Mouse (Mus musculus): ENCODE data around the gene Nf2. TPM values are rescaled to one million over a fixed set of nuclear protein-coding genes. Genes with fewer than 3 reads are reported as not detected.
"Not testable (repeated sequence)": the region's sequence is repeated elsewhere in the genome, so short reads cannot be mapped to it uniquely, and the experiment has no call there.

The Nf2 gene
- total RNA-seq, 2 experiments from 2014 or later, result 35.2 to 40.9 TPM

- DNase-seq, result no peak
- intact Hi-C loops (cut with DNase I; ENCODE audit: low total_unique reads), result no loop called here
Measured at GRCm38 (mm10) chr11:4804921-4805562, 44.3 kb downstream of the Nf2 start.

- intact Hi-C loops (cut with DNase I; ENCODE audit: low total_unique reads), result no loop called here
- DNase-seq, result no peak
Measured at GRCm38 (mm10) chr11:4803951-4804350, 45.4 kb downstream of the Nf2 start.

- no peak for DNase-seq
- intact Hi-C loops (cut with DNase I; ENCODE audit: low total_unique reads), result no loop called here
Measured at GRCm38 (mm10) chr11:4803426-4803825, 45.9 kb downstream of the Nf2 start.

- intact Hi-C loops (cut with DNase I; ENCODE audit: low total_unique reads), result no loop called here
- peak; percentile 80 for DNase-seq
Measured at GRCm38 (mm10) chr11:4803008-4803407, 46.3 kb downstream of the Nf2 start.

- DNase-seq; intact Hi-C loops (cut with DNase I; ENCODE audit: low total_unique reads): not testable (repeated sequence)
Measured at GRCm38 (mm10) chr11:4802401-4802800, 46.9 kb downstream of the Nf2 start.

- peak; percentile 15 for DNase-seq
- intact Hi-C loops (cut with DNase I; ENCODE audit: low total_unique reads), result no loop called here
Measured at GRCm38 (mm10) chr11:4800654-4801053, 48.7 kb downstream of the Nf2 start.

- intact Hi-C loops (cut with DNase I; ENCODE audit: low total_unique reads), result no loop called here
- DNase-seq, result no peak
Measured at GRCm38 (mm10) chr11:4793006-4793405, 56.3 kb downstream of the Nf2 start.

- intact Hi-C loops (cut with DNase I; ENCODE audit: low total_unique reads), result no loop called here
Measured at GRCm38 (mm10) chr11:4791549-4791948, 57.8 kb downstream of the Nf2 start.

GRCm38 (mm10) chr11:4789691-4790090, 59.6 kb downstream of the Nf2 start:
- intact Hi-C loops (cut with DNase I; ENCODE audit: low total_unique reads), result no loop called here
- no peak for DNase-seq

More at GRCm38 (mm10) chr11:4791549-4791948, 57.8 kb downstream of the Nf2 start:
- DNase-seq, result no peak

GRCm38 (mm10) chr11:4784629-4785142, 64.7 kb downstream of the Nf2 start:
- intact Hi-C loops (cut with DNase I; ENCODE audit: low total_unique reads), result no loop called here
- DNase-seq, result peak; percentile 24

GRCm38 (mm10) chr11:4783116-4783515, 66.2 kb downstream of the Nf2 start:
- no peak for DNase-seq
- intact Hi-C loops (cut with DNase I; ENCODE audit: low total_unique reads), result no loop called here

- no peak for DNase-seq
- intact Hi-C loops (cut with DNase I; ENCODE audit: low total_unique reads), result no loop called here
Measured at GRCm38 (mm10) chr11:4780927-4781326, 68.4 kb downstream of the Nf2 start.

- DNase-seq, result peak; percentile 48
- intact Hi-C loops (cut with DNase I; ENCODE audit: low total_unique reads), result no loop called here
Measured at GRCm38 (mm10) chr11:4772925-4773324, 76.4 kb downstream of the Nf2 start.

- intact Hi-C loops (cut with DNase I; ENCODE audit: low total_unique reads), result no loop called here
Measured at GRCm38 (mm10) chr11:4771756-4772155, 77.6 kb downstream of the Nf2 start.

GRCm38 (mm10) chr11:4769881-4770280, 79.5 kb downstream of the Nf2 start:
- no peak for DNase-seq
- intact Hi-C loops (cut with DNase I; ENCODE audit: low total_unique reads), result no loop called here

More at GRCm38 (mm10) chr11:4771756-4772155, 77.6 kb downstream of the Nf2 start:
- no peak for DNase-seq

GRCm38 (mm10) chr11:4769293-4769692, 80.0 kb downstream of the Nf2 start:
- no peak for DNase-seq
- intact Hi-C loops (cut with DNase I; ENCODE audit: low total_unique reads), result no loop called here

- intact Hi-C loops (cut with DNase I; ENCODE audit: low total_unique reads), result no loop called here
- DNase-seq, result no peak
Measured at GRCm38 (mm10) chr11:4768399-4768798, 80.9 kb downstream of the Nf2 start.

- DNase-seq, result no peak
- intact Hi-C loops (cut with DNase I; ENCODE audit: low total_unique reads), result no loop called here
Measured at GRCm38 (mm10) chr11:4764476-4764875, 84.9 kb downstream of the Nf2 start.

GRCm38 (mm10) chr11:4763631-4764030, 85.7 kb downstream of the Nf2 start:
- no peak for DNase-seq
- intact Hi-C loops (cut with DNase I; ENCODE audit: low total_unique reads), result no loop called here

- intact Hi-C loops (cut with DNase I; ENCODE audit: low total_unique reads), result no loop called here
Measured at GRCm38 (mm10) chr11:4762511-4762910, 86.8 kb downstream of the Nf2 start.

GRCm38 (mm10) chr11:4761991-4762390, 87.3 kb downstream of the Nf2 start:
- DNase-seq, result no peak
- intact Hi-C loops (cut with DNase I; ENCODE audit: low total_unique reads), result no loop called here

More at GRCm38 (mm10) chr11:4762511-4762910, 86.8 kb downstream of the Nf2 start:
- DNase-seq, result no peak

Data from gastrocnemius, postnatal 14 days (tissue).